Mouse (Mus musculus) E14TG2a.4 (cell line): ENCODE data around the gene Gata2.

Experiments
- CTCF ChIP-seq: conservative IDR thresholded peaks from 2 replicates; pipeline ENCODE4 v1.5.1; 2014; ENCODE audit warnings: low read length
- NANOG ChIP-seq: IDR thresholded peaks from 2 replicates; pipeline ENCODE4 v1.6.1; 2014; ENCODE audit warnings: borderline replicate concordance, low read length, mixed read lengths
- POU5F1 ChIP-seq: IDR thresholded peaks from 2 replicates; pipeline ENCODE4 v1.6.1; 2014; ENCODE audit warnings: low read length, borderline replicate concordance

GRCm38 (mm10) chr6:88221968-88222367 lies 28.3 kb downstream of the Gata2 start, which contains the start of gene Dnajb8:
- TF ChIP-seq CTCF (no peak), POU5F1 (no peak), NANOG (no peak)
